Mouse (Mus musculus): ENCODE data around the gene Smcp. TPM values are rescaled to one million over a fixed set of nuclear protein-coding genes. Genes with fewer than 3 reads are reported as not detected.

Smcp gene
- not detected in 2 replicates for polyA plus RNA-seq (2012; ENCODE audit: insufficient read depth, low replicate concordance)

- H3K4me1 ChIP-seq = no peaks in the 10 kb centered on the region
- no peak within 1 kb of the TSS for H3K4me3 ChIP-seq (replicated peaks)
- TF ChIP-seq FLI1 (IDR thresholded peaks at IDR 0.05; ENCODE audit: low read length) = no peak
- TF ChIP-seq GATA1 (IDR thresholded peaks at IDR 0.05; ENCODE audit: borderline replicate concordance, low read length) = no peak
- no peaks in the 10 kb centered on the region for H3K36me3 ChIP-seq (replicated peaks; ENCODE audit: low read length)
- 0 out of 2 replicates have a peak, but pooled peaks cover 2% of the 10 kb centered on the region for H3K9me3 ChIP-seq
- H3K27me3 ChIP-seq (replicated peaks) = no peaks in the 10 kb centered on the region
Observed at GRCm38 (mm10) chr3:92588858-92589257, at the start of gene Smcp. Gene Smcp, minus strand, starts transcription at chr3:92588997.

GRCm38 (mm10) chr3:92638653-92638991, 49.8 kb upstream of the Smcp start:
- Histone ChIP-seq H3K36me3 (replicated peaks; ENCODE audit: low read length) (no peaks in the 10 kb centered on the region), H3K9me3 (peaks cover 4% of the 10 kb centered on the region; the same call in 1 of the 2 replicates), H3K4me1 (no peaks in the 10 kb centered on the region), H3K27me3 (replicated peaks) (no peaks in the 10 kb centered on the region), H3K4me3 (replicated peaks) (no peak overlapping the region)
- no peak for TF ChIP-seq FLI1 (IDR thresholded peaks at IDR 0.05; ENCODE audit: low read length)
- TF ChIP-seq GATA1 (IDR thresholded peaks at IDR 0.05; ENCODE audit: borderline replicate concordance, low read length) = no peak

GRCm38 (mm10) chr3:92637745-92638652, 49.2 kb upstream of the Smcp start:
- Histone ChIP-seq H3K36me3 (replicated peaks; ENCODE audit: low read length) (no peaks in the 10 kb centered on the region), H3K9me3 (peaks cover 4% of the 10 kb centered on the region; the same call in 1 of the 2 replicates), H3K4me1 (no peaks in the 10 kb centered on the region), H3K27me3 (replicated peaks) (no peaks in the 10 kb centered on the region), H3K4me3 (replicated peaks) (no peak overlapping the region)
- TF ChIP-seq GATA1 (IDR thresholded peaks at IDR 0.05; ENCODE audit: borderline replicate concordance, low read length) (no peak), FLI1 (IDR thresholded peaks at IDR 0.05; ENCODE audit: low read length) (no peak)

- no peaks in the 10 kb centered on the region for H3K9me3 ChIP-seq
- H3K4me3 ChIP-seq (replicated peaks) = no peak within 1 kb of the TSS
- TF ChIP-seq FLI1 (IDR thresholded peaks at IDR 0.05; ENCODE audit: low read length) = no peak
- TF ChIP-seq GATA1 (IDR thresholded peaks at IDR 0.05; ENCODE audit: borderline replicate concordance, low read length) = no peak
- no peaks in the 10 kb centered on the region for H3K36me3 ChIP-seq (replicated peaks; ENCODE audit: low read length)
- no peaks in the 10 kb centered on the region for H3K4me1 ChIP-seq
- H3K27me3 ChIP-seq (replicated peaks) = no peaks in the 10 kb centered on the region
Observed at GRCm38 (mm10) chr3:92621560-92621959, 32.8 kb upstream of the Smcp start, which contains the start of gene Lce6a. Gene Lce6a, minus strand, starts transcription at chr3:92621660.

- no peaks in the 10 kb centered on the region for H3K27me3 ChIP-seq (replicated peaks)
- H3K9me3 ChIP-seq = no peaks in the 10 kb centered on the region
- no peak overlapping the region for H3K4me3 ChIP-seq (replicated peaks)
- H3K4me1 ChIP-seq = no peaks in the 10 kb centered on the region
- H3K36me3 ChIP-seq (replicated peaks; ENCODE audit: low read length) = no peaks in the 10 kb centered on the region
- no peak for TF ChIP-seq FLI1 (IDR thresholded peaks at IDR 0.05; ENCODE audit: low read length)
- TF ChIP-seq GATA1 (IDR thresholded peaks at IDR 0.05; ENCODE audit: borderline replicate concordance, low read length) = no peak
Observed at GRCm38 (mm10) chr3:92609804-92610203, 21.0 kb upstream of the Smcp start.

GRCm38 (mm10) chr3:92607392-92607791, 18.6 kb upstream of the Smcp start, which contains the start of gene 2210017I01Rik:
Gene 2210017I01Rik, minus strand, starts transcription at chr3:92607492.
- Histone ChIP-seq H3K4me1 (no peaks in the 10 kb centered on the region), H3K9me3 (no peaks in the 10 kb centered on the region), H3K36me3 (replicated peaks; ENCODE audit: low read length) (no peaks in the 10 kb centered on the region), H3K27me3 (replicated peaks) (no peaks in the 10 kb centered on the region), H3K4me3 (replicated peaks) (no peak within 1 kb of the TSS)
- TF ChIP-seq FLI1 (IDR thresholded peaks at IDR 0.05; ENCODE audit: low read length) (no peak), GATA1 (IDR thresholded peaks at IDR 0.05; ENCODE audit: borderline replicate concordance, low read length) (no peak)

- no peaks in the 10 kb centered on the region; the same call in 1 of the 2 replicates for H3K9me3 ChIP-seq
- H3K4me1 ChIP-seq = no peaks in the 10 kb centered on the region
- no peaks in the 10 kb centered on the region for H3K36me3 ChIP-seq (replicated peaks; ENCODE audit: low read length)
- no peak overlapping the region for H3K4me3 ChIP-seq (replicated peaks)
- no peaks in the 10 kb centered on the region for H3K27me3 ChIP-seq (replicated peaks)
- TF ChIP-seq GATA1 (IDR thresholded peaks at IDR 0.05; ENCODE audit: borderline replicate concordance, low read length) (no peak), FLI1 (IDR thresholded peaks at IDR 0.05; ENCODE audit: low read length) (no peak)
Observed at GRCm38 (mm10) chr3:92602169-92602568, 13.4 kb upstream of the Smcp start.

- H3K27me3 ChIP-seq (replicated peaks) = no peaks in the 10 kb centered on the region
- no peaks in the 10 kb centered on the region for H3K4me1 ChIP-seq
- H3K9me3 ChIP-seq = no peaks in the 10 kb centered on the region; the same call in 1 of the 2 replicates
- H3K36me3 ChIP-seq (replicated peaks; ENCODE audit: low read length) = no peaks in the 10 kb centered on the region
- no peak for TF ChIP-seq GATA1 (IDR thresholded peaks at IDR 0.05; ENCODE audit: borderline replicate concordance, low read length)
- no peak for TF ChIP-seq FLI1 (IDR thresholded peaks at IDR 0.05; ENCODE audit: low read length)
- H3K4me3 ChIP-seq (replicated peaks) = no peak overlapping the region
Observed at GRCm38 (mm10) chr3:92600456-92600855, 11.7 kb upstream of the Smcp start.

GRCm38 (mm10) chr3:92599973-92600372, 11.2 kb upstream of the Smcp start:
- Histone ChIP-seq H3K4me1 (no peaks in the 10 kb centered on the region), H3K9me3 (no peaks in the 10 kb centered on the region; the same call in 1 of the 2 replicates), H3K4me3 (replicated peaks) (no peak overlapping the region), H3K36me3 (replicated peaks; ENCODE audit: low read length) (no peaks in the 10 kb centered on the region), H3K27me3 (replicated peaks) (no peaks in the 10 kb centered on the region)
- TF ChIP-seq FLI1 (IDR thresholded peaks at IDR 0.05; ENCODE audit: low read length) = no peak
- TF ChIP-seq GATA1 (IDR thresholded peaks at IDR 0.05; ENCODE audit: borderline replicate concordance, low read length) = no peak

- Histone ChIP-seq H3K4me3 (replicated peaks) (no peak overlapping the region), H3K4me1 (no peaks in the 10 kb centered on the region), H3K36me3 (replicated peaks; ENCODE audit: low read length) (no peaks in the 10 kb centered on the region), H3K9me3 (no peaks in the 10 kb centered on the region; the same call in 1 of the 2 replicates), H3K27me3 (replicated peaks) (no peaks in the 10 kb centered on the region)
- TF ChIP-seq GATA1 (IDR thresholded peaks at IDR 0.05; ENCODE audit: borderline replicate concordance, low read length) = no peak
- no peak for TF ChIP-seq FLI1 (IDR thresholded peaks at IDR 0.05; ENCODE audit: low read length)
Observed at GRCm38 (mm10) chr3:92598429-92598828, 9.6 kb upstream of the Smcp start.
